Mouse (Mus musculus) heart, embryonic 14.5 days (tissue): ENCODE results near the gene Lonp2. TPM values are rescaled to one million over a fixed set of nuclear protein-coding genes. Genes with fewer than 3 reads are reported as not detected.
A peak's percentile ranks its signal among the peaks of the same experiment; 100 is the strongest.

Source experiments
- ATAC-seq: fragments of 200-750 bp; cut with Nextera tagmentation; 2 replicates; pipeline ENCODE4 v1.8.0; 2017; ENCODE audit warnings: low read depth, moderate TSS enrichment; ENCODE audit not compliant: insufficient number of reproducible peaks, insufficient read depth, low FRiP score
- H3K27ac ChIP-seq, 2 experiments: fragments of 200-500 bp in 1 of 2; fragments of 300-500 bp in 1 of 2; sonication (generic) in 1 of 2; replicated peaks in 1 of 2; 2 replicates each; pipeline ENCODE4 v1.5.1; 2012 to 2014; ENCODE audit warnings: low read depth in 2 of 2, low read length in 2 of 2, control low read depth in 1 of 2, mild to moderate bottlenecking in 1 of 2, mixed read lengths in 1 of 2; ENCODE audit not compliant: control insufficient read depth in 1 of 2, insufficient read depth in 1 of 2
- H3K27me3 ChIP-seq: fragments of 300-500 bp; sonication (generic); 2 replicates; pipeline ENCODE4 v1.6.1; 2014; ENCODE audit warnings: mild to moderate bottlenecking, low read length, control low read depth; ENCODE audit not compliant: control insufficient read depth, insufficient read depth
- H3K36me3 ChIP-seq: fragments of 300-500 bp; sonication (generic); 2 replicates; pipeline ENCODE4 v1.6.1; 2014; ENCODE audit warnings: mild to moderate bottlenecking, control low read depth, low read length, mixed read lengths; ENCODE audit not compliant: control insufficient read depth, insufficient read depth
- H3K4me1 ChIP-seq, 2 experiments: fragments of 200-500 bp in 1 of 2; fragments of 300-500 bp in 1 of 2; sonication (generic) in 1 of 2; 2 replicates each; pipeline ENCODE4 v1.6.1; 2012 to 2014; ENCODE audit warnings: low read length in 2 of 2, control low read depth in 1 of 2, mixed read lengths in 1 of 2; ENCODE audit not compliant: control insufficient read depth in 2 of 2, insufficient read depth in 2 of 2
- H3K4me2 ChIP-seq: fragments of 300-500 bp; sonication (generic); 2 replicates; pipeline ENCODE4 v1.6.1; 2014; ENCODE audit warnings: mild to moderate bottlenecking, low read length
- H3K4me3 ChIP-seq, 2 experiments: fragments of 200-500 bp in 1 of 2; fragments of 300-500 bp in 1 of 2; sonication (generic) in 1 of 2; 2 replicates each; pipeline ENCODE4 v1.5.1; 2012 to 2014; ENCODE audit warnings: low read length in 2 of 2, mild to moderate bottlenecking in 2 of 2, control low read depth in 1 of 2, low read depth in 1 of 2, moderate library complexity in 1 of 2; ENCODE audit not compliant: control insufficient read depth in 1 of 2, insufficient read depth in 1 of 2
- H3K9ac ChIP-seq: fragments of 300-500 bp; sonication (generic); 2 replicates; pipeline ENCODE4 v1.6.1; 2014; ENCODE audit warnings: mild to moderate bottlenecking, low read length
- H3K9me3 ChIP-seq: fragments of 300-500 bp; sonication (generic); 2 replicates; pipeline ENCODE4 v1.6.1; 2016; ENCODE audit warnings: low read length, control low read depth; ENCODE audit not compliant: control insufficient read depth
- WGBS: fragments of 180-500 bp; shearing (Covaris S2); extraction: QIAGEN DNeasy Blood & Tissue Kit; methylation state at CpG from one replicate; pipeline ENCODE4 v1.1.7; 2014; 5-methylcytosine and 5-hydroxymethylcytosine counted together
- polyA plus RNA-seq: library from polyadenylated mRNA; unstranded; fragments of >200 nt; fragmentation: Nextera tagmentation; extraction: Ambion mirVana; gene quantifications from 2 replicates; pipeline ENCODE4 v1.2.1, GENCODE M21; 2014

Lonp2 gene
- polyA plus RNA-seq, 1 experiment from 2014 or later, result 58.9 TPM

DNA sequence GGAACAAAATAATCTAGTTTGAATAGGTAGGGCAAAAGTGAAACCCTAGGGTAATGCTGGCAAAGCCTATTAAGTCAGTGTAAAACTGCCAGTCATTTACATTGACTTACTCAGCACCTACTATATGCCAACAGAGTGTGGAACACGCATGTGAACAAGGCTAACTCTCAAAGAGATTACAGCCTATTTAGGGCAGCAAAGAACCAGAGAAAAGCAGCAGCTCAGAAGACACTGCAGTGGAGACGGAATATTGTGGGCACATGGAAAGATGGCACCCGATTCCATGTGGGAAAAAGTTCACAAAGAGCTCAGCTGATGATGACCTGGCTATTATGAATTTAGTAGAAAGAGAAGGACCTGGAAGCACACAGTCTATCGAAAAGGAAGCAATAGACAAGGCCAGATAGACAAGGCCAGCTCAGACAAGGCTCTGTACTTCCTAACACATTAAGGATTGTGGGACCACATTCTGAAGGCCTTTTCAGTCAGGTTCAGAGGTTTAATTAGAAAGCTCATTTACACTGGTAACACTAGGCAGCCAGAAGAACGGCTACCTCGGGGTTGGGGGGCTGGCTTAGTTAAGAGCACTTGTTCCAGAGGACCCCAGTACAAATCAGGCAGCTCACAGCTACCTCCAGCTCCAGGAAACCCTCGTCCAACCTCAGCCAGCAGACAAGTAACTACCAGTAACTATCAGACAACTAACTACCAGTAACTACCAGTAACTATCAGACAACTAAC is 118.9 kb downstream of the Lonp2 start:
- H3K9ac ChIP-seq, result no peak overlapping the region
- no peak for ATAC-seq
- 66% methylated on average over 7 of the region's 7 CpGs for WGBS

DNA sequence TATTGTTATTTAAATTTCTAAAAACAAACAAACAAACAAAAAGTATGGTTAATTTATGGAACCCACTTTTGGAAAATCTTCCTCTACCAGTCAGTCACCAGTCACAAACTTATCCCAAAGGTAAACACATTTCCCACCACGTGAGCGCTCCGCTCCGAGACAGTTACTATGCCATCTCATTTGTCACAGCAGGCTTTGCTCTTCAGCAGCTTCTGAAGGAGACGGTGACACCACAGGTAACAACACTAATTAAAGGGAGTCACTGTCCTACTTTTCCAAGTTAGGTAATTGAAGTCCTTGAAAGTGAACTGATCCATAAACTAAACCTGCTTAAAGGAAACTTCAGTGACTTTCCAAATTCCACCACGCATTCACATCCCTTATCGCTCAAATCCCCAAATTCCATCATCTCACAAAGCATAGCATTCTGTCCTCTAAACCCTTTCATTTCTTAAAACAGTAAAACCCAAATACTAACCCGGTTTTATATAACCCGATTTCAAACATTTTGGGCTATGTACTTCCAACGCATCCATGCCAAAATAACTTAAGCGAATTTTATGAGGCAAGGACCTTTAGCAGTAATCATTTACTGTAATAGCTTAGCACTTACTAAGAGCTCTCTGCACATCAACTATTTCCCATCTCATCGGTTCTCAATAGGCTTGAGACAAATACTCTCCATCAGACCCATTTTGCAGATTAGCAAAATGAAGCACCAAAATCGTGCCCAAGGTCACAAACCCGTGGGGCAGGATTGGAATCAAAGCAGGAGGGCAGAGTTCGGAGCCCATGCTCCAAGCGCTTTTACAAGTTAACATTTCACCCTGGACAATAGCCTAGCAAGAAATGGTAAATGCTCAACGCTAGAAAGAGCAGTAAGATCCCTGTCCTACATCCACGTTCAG is 120.7 kb downstream of the Lonp2 start:
- Histone ChIP-seq H3K4me1 (peaks cover 2 to 41% of the 10 kb centered on the region in 2 experiments; a peak in 3 of 4 replicates), H3K27me3 (no peaks in the 10 kb centered on the region), H3K9me3 (no peaks in the 10 kb centered on the region), H3K4me3 (peak overlapping the region; percentile 88 to 93), H3K27ac (peak overlapping the region; percentile 88 to 97), H3K9ac (peak overlapping the region; percentile 99), H3K4me2 (peak overlapping the region; percentile 85), H3K36me3 (no peaks in the 10 kb centered on the region)
- no peak for ATAC-seq
- WGBS, result 7% methylated on average over 18 of the region's 18 CpGs

More for the DNA sequence above, 118.9 kb downstream of the Lonp2 start:
- Histone ChIP-seq H3K36me3 (no peaks in the 10 kb centered on the region), H3K4me3 (no peak overlapping the region), H3K9me3 (no peaks in the 10 kb centered on the region), H3K27ac (no peak overlapping the region), H3K4me1 (peaks cover 2 to 49% of the 10 kb centered on the region in 2 experiments; a peak in 3 of 4 replicates), H3K4me2 (peak overlapping the region; percentile 14; the same call in 1 of the 2 replicates), H3K27me3 (no peaks in the 10 kb centered on the region)

- Histone ChIP-seq H3K9me3 (no peaks in the 10 kb centered on the region), H3K4me3 (peak within 1 kb of the TSS; percentile 88 to 93), H3K4me2 (peak within 1 kb of the TSS; percentile 85), H3K36me3 (no peaks in the 10 kb centered on the region), H3K27ac (peak within 1 kb of the TSS; percentile 88 to 97), H3K4me1 (peaks cover 2 to 41% of the 10 kb centered on the region in 2 experiments; a peak in 3 of 4 replicates), H3K9ac (peak within 1 kb of the TSS; percentile 99), H3K27me3 (no peaks in the 10 kb centered on the region)
- peak; percentile 73 for ATAC-seq
- WGBS, result 1% methylated on average over 68 of the region's 88 CpGs
Observed at GRCm38 (mm10) chr8:86745221-86745934, 121.5 kb downstream of the Lonp2 start, which contains the start of the genes Gm10638 and Siah1a. TSS of gene Gm10638 (plus strand) at chr8:86745699. TSS of gene Siah1a (minus strand) at chr8:86745934.

DNA sequence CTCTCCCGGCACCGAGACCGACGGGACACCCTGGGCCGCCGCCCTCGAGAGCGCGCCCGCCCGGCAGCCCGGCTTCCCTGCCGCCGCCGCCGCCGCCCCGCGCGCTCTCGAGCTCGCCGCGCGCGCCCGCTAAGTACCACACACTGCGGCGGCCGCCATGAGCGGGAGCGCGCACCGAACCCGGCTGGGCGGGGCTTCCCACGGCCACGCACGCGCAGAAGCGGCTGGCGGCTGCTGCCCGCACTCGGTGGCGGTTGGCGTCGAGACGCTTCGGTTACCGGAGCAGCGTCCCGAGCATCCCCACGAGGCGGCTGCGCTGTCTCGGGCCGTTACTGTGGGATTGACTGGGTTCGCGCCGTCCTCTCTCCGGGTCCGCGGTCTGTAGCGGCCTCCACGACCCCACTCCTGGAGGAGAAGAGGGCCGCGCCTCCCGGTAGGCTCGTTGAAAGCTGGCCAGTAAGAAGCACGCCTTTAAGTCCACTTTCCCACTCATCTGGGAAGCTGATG is 122.1 kb downstream of the Lonp2 start:
- Histone ChIP-seq H3K27ac (peak overlapping the region; percentile 88 to 97), H3K4me1 (peaks cover 2 to 38% of the 10 kb centered on the region in 2 experiments; a peak in 3 of 4 replicates), H3K9ac (peak overlapping the region; percentile 99), H3K4me2 (peak overlapping the region; percentile 85), H3K36me3 (no peaks in the 10 kb centered on the region), H3K4me3 (peak overlapping the region; percentile 88 to 93), H3K9me3 (no peaks in the 10 kb centered on the region), H3K27me3 (no peaks in the 10 kb centered on the region)
- WGBS, result under 1% methylated on average over 62 of the region's 70 CpGs
- peak; percentile 84 for ATAC-seq

DNA sequence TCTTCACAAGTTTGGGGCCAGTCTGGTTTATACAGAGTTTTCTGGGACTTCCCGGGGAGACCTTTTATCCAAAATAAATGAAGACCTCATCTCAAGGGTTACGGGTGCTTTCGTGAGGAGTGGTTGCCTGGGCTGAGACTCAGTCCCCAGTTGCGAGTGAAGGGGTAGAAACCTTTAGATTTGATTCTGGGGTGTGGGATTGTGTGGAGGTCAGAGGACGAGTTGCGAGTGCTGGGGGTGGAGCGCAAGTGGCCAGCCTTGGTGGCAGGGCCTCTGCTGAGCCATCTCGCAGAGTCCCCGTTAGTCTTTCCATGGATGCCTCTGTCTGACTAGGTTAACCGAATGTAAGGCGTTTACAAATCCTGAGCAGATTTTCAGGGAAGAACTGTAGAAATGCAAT is 122.7 kb downstream of the Lonp2 start:
- Histone ChIP-seq H3K4me3 (peak overlapping the region; percentile 88 to 93), H3K9ac (peak overlapping the region; percentile 99), H3K27ac (peak overlapping the region; percentile 68 to 97), H3K36me3 (no peaks in the 10 kb centered on the region), H3K9me3 (no peaks in the 10 kb centered on the region), H3K4me1 (peaks cover 2 to 36% of the 10 kb centered on the region in 2 experiments; a peak in 3 of 4 replicates), H3K4me2 (peak overlapping the region; percentile 75), H3K27me3 (no peaks in the 10 kb centered on the region)
- WGBS, result under 1% methylated on average over 11 of the region's 11 CpGs
- ATAC-seq, result no peak

GRCm38 (mm10) chr8:86749842-86750241 is 126.0 kb downstream of the Lonp2 start:
- no peak overlapping the region for H3K4me2 ChIP-seq
- no peaks in the 10 kb centered on the region for H3K36me3 ChIP-seq
- 38% methylated on average over 2 of the region's 2 CpGs for WGBS
- ATAC-seq, result no peak
- peaks cover 0 to 6% of the 10 kb centered on the region in 2 experiments; a peak in 2 of 4 replicates for H3K4me1 ChIP-seq
- no peak overlapping the region for H3K27ac ChIP-seq
- no peak overlapping the region for H3K9ac ChIP-seq
- no peak overlapping the region for H3K4me3 ChIP-seq
- no peaks in the 10 kb centered on the region for H3K9me3 ChIP-seq
- no peaks in the 10 kb centered on the region for H3K27me3 ChIP-seq
